Mouse (Mus musculus) gastrocnemius, adult 8-10 months (tissue): ENCODE measurements at regions not wholly inside any gene's neighbourhood (a gene's known extent, or its start where the extent isn't known, plus 50 kb on each side); places are given as distances from the start of the nearest gene placed in this dataset.

Experiments used
- DNase-seq, 2 experiments: peaks; one replicate each; pipeline ENCODE4 v3.0.0; 2022; ENCODE audit warnings: low spot score in 2 of 2

DNA sequence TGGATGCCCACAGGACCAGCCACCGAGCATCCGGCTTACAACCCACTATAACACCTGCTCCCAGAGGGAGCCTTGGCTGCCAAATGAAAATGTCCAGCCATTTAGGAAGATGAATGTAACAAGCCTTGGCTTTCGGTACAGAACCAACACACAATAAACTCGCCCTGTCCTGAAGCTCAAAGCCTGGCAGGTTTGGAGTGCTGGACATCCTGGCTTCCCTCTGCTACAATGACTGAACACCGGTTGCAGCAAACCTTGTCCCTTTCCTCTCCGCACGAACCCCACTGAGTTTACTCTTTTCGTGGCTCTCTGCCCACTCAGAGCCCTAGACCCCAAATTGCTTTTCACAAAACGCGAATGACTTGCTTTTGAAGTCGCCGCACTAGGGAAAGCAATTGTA is 441.9 kb downstream of the Glrx3 start:
- no peak for DNase-seq

DNA sequence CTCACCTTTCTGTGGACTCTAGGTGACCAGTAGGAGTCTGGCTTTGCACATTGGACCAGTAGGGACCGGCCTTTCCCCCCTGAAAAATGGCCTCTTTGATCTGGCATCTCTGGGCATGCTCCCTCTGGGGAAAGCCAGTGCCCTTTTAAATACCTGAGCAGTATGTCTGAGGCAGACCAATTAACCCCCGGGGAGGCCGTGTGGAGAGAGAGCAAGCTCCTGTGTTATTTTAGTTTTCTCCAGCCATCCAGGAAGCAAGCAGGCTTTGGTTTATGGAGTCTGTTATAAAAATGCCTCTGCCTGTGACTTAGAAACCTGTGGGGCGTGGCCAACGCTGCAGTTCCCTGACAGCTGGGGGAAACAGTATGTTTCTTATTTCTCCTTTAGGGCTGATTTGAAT is 445.5 kb downstream of the Glrx3 start:
- no peak for DNase-seq

DNA sequence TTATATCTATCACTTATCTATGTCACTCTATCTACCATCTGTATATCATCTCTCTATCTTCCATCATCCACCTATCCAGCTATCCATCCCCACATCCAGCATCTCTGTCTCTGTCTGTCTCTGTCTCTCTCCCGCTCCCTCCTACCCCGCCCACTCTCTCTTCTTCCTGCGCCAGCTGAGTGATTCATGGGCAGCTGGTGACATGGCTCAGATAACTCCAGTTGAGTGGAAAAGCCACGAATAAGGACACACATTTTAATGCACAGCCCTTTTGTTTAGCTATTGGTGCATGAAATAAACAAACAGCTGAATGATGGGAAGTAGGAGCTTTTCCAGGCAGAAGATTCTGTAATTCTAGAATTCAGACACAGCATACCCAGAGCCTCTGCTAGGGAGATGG is 446.3 kb downstream of the Glrx3 start:
- DNase-seq: no peak

DNA sequence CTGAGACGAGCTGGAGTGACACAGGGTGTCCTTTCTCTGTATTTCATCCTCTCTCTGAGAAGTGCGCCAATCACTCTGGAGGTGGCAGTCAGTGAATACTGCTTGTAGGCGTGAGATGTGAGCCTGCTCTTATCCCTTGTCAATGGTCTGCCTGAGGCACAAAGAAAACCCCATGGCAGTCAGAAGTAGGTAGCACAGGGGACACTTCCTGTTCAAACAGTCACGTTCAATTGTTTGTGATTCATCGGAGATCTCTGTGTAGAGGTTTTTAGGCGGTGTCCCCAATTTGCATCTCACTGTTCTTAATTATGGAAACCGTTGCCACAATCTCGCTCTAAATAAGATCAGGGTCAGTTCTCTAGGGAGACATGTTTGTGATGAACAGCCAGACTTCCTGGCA is 447.7 kb downstream of the Glrx3 start:
- DNase-seq: no peak

DNA sequence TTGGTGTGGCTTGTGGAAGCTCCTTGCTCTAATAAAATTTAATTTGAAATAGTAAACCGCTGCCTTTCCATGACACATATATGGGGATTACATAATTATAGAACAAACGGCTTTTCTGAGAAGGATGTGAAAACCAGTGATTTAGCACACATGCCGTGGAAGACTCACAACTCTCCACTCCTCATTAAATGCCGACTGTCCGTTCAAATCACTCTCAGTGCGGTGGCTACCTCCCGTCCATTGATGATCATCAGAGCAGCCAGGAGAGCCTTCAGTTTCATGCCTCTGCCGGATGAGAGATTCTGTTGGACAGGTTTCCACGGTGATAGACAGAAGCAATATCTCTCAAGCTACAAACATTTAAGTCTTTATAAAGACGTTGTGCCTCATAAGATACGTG is 451.3 kb downstream of the Glrx3 start:
- DNase-seq: no peak

DNA sequence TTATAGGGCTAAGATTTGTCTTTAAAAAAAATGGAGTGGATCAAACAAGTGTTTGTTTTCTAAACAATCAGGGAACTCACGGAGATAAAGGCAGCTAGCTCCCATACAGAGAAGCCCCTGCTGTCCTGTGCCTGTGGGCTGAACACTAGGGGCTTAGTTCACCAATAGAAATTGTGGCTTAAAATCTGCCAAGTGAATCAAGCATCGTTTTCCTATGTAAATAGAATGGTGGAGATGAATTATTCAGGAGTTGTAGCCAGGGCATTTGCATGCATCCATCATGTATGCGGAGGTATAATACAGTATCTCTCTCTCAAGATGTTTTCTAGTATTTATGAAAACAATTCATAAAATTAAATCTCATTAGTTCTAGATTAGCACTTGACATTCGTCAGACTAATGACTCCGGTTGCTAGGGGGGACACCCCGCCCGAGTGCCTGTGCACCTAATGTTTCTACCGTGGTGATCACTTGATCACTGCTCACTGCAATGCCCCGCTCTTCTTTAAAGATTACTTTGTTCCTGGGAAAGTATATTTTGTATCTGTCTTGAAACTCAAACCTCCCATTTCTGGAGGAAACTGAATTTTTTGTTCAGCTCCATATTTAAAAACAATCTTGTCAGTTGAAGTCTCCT is 469.1 kb downstream of the Glrx3 start:
- DNase-seq: no peak

DNA sequence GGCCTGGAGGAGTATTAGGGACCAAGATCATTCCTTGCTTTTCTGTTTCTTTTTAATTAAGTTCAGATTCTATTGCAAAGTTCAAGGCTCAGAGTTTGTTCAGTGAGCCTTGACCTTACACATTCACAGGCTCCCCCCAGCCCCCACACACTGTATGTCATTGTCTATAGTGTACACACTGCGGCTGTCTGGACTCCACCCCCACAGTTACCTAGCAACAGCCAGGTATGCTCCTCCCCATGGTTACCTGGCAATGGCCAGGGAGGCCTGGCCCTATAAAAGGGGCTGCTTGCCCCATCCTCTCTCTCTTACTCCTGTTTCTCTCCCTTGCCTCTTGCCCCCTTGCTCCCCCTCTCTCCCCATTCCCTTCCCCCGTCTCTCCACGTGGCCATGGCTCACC is 472.0 kb downstream of the Glrx3 start:
- no peak for DNase-seq

DNA sequence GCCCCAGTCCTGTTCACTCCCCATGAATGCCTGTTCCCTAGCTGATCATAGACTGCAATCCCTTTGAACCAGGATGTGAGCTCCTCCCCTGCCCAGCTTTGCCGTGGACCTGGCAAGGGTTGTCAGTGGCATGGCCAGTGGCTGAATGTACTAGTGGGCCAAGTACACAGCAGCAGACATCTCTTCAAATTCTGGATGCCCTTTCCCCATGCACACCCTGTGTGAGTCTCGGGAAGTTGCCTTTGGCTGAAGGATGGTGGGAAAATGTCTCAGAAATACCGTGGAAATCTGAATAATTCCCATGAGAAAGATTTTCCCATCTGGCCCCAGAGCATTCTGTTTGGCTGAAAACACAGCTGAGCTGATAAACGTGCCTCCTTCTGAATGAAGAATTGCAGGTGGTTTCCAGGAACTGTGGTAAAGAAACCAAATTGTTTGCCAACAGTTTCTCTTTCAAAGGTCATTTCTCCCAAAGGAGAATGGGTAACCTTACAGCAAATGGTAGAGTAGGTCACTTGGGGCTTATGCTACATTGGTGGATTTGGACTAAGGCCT is 476.2 kb downstream of the Glrx3 start:
- DNase-seq: no peak

DNA sequence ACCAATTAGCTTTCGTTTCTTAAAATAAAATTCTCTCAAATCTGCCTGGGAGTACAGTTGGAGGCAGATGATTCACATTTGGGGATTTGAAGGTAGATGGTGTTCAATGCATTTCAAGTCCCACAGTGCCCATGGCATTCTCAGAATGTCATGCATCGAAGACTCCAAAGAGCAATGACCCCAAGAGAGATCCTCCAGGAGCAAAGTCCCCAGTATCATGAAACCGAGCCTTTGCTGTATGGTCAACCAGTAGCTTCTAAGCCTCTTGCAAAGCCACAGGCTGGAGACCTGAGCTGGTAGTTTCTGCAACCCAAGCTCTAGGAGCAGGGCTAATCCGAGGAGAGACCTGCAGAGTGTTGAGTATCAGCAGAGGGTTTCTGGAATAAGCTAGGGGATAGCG is 477.1 kb downstream of the Glrx3 start:
- no peak for DNase-seq

DNA sequence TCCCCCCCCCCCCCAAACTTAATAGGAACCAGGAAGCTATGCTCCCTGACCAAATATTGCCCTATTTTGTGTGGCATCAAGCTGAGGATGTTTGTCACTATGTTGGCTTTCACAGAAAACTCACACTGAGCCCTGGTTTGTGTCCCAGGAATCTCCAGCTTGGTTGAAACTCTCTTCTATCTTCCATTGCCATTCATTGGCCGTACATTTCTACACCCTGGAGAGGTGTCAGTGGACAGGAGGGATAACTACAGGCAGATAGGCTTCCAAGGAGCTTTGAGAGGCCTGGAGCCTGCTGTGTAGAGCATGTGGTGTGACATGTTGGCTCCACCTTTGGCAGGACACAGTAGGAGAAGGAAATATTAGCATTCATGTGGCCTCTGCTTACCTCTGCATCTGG is 478.9 kb downstream of the Glrx3 start:
- DNase-seq: no peak

DNA sequence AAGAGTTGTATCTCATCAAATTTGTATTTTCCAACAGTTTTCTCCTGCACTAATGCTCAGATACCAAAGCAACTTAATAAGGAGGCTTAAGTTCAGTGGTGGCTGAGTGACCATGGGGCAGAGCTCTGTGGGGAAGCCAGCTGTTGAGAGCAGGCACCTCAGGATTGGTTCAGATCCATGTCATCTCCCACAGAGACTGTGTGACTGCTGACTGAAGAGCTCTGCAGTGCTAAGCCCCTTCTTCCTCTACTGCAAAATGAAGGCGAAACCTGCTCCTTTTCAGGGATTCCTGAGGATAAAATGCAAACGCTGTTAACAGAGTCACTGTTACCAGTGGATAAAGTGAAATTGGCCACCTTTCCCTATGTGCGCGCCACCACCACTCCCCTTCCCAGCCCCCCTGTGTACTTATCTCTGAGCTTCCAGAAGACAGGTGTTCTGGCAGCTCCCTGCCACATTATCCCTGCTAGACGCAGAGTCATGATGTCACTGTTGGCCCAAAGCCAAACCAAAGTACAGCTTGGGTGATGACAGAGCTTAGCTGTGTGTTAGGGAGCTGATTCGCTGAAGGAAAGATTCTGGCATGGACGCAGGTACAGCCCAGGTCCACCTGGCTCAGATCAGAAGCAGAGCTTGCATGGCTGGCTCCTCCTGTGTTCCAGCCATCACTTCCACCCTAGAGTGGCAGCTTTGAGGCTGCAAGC is 472.9 kb downstream of the Tcerg1l start:
- no peak for DNase-seq

DNA sequence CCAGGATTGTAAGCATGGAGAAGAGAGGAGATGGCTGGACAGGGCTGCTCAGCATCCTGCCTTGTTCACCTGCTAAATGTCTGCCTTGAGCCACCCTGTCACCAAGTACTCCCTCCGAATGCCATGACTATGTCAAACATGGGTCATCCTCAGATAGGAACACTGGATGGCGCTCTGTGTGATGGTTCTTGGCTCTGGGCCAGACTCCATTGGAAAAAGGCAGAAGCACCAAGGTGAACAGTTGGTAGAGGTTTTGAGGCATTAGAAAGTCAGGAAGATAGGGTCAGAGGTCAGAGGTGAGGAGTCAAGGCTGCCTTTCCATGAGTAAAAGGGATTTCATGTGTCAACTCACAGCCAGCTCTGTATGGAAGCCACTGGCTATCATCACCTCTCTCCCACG is 471.9 kb downstream of the Tcerg1l start:
- DNase-seq: no peak

DNA sequence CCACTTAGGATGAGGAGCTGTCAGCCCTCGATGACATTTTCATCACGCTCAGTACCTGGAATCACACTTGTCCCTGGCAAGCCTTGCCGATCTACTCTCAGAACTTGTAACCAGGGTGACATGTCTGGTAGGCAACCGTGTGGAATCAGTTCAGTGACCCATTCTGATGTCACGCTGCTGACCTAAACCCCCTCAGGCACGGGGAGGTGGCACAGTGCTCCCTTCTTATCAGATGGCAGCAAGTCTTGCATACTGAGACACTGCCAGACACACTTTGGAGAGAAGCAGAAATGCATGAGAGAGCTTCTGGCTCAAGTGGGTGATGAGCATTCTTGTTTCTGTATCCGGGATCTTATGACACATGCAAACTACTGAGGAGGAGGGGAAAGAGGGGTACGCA is 470.2 kb downstream of the Tcerg1l start:
- no peak for DNase-seq

DNA sequence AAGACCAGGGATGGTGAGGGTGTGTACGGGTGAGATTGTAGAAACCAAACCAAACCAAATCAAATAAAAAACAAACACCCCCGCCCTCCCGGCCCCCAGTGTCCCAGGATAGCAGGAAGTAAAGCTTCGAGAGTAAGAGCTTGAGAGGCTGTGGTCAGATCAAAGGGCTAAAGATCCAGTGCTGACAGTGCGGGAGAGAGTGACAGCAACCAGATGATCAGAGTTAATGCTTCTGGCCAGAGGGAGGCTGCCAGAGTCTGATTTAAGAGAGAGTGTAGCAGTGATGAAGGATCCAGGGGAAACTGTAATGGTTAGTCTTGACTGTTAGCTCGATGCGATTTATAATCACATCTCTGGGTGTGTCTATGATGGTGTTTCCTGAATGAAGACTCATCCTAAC is 467.3 kb downstream of the Tcerg1l start:
- no peak for DNase-seq

DNA sequence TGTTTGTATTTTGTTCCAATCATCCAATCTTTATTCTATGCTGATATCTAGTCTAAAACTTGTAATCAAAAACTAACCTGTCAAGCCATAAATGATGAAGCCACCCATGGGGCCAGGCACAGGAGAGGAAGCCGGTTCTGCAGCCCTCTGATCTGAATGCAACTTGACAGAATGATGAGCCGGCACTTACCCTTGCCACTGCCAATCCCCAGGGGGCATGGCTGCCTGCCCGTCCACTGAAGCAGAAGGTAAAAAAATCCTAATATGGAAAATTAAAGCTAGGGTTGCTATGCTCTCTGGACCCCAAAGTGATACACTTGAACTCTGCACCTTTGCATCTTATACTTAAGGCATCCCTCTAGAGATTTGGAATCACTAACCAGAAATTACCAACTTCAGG is 461.6 kb downstream of the Tcerg1l start:
- no peak for DNase-seq

DNA sequence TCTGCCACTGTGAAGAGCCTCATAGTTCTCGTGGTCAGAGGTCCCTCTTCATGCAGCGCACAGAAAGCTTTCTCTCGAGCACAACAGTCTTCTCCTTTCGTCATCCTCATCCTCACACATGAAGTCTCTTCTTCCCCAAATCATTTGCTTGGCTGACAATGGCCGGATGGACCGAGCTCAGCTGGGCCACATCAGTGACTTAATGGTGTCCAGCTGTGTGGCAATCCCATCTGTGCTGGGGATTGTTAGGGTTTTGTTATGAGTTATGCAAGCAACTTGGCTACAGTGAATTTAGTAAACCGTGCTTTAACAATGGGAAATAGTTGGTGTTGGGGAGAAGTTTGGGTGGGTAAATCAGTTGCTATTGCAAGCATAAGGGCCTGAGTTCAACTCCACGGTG is 458.4 kb downstream of the Tcerg1l start:
- no peak for DNase-seq

DNA sequence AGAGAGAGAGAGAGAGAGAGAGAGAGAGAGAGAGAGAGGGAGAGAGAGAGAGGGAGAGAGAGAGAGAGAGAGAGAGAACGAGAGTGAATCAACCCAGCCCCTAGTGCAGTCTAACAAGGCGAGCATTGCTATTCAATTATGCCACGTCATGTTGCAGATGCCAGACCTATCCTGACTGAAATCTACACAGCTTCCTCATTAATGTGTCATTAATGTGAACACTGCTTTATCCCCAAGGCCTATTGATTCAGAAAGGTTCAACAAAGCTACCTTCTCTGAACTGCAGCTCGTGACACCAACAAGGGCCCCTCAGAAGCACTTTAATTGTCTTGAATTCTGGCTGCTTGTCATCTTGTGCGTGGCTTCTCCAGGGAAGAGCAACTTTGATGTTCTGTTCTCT is 457.4 kb downstream of the Tcerg1l start:
- DNase-seq: no peak

DNA sequence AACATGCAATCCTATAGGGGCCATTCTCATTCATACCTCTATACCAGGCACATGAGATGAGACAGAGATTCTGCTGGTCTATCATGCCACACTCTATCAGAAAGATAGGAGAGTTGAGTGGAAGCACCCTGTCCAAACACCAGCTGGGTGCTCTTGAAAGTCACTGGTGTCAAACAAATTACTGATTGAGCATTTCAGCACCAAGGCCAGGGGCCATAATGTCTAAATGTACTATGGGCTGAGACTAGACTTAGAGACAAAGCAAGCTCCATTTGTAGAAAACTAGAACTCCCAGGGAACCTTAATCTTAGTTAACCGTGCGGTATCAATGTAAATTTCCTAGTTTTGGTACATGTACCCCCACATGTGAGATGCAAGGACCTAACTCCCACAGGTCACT is 452.5 kb downstream of the Tcerg1l start:
- no peak for DNase-seq

DNA sequence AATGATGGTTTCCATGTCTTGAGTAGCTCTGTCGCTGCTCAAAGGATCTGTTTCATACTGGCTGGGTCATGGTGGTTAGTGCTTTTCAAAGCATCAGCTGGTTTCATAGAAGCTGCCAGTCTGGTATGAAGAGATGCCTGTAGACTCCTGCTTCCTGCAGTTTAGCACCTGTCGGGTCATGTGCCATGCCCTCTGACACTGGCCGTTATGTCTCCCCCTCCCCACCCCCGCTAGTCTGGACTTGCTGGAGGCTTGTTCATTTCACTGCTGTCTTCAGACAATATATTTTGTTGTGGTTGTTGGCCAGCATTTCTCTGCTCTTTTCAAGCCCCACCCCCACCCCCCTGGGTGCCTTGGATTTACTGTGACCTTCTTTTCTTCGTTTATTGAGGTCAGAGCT is 450.1 kb downstream of the Tcerg1l start:
- DNase-seq: no peak

DNA sequence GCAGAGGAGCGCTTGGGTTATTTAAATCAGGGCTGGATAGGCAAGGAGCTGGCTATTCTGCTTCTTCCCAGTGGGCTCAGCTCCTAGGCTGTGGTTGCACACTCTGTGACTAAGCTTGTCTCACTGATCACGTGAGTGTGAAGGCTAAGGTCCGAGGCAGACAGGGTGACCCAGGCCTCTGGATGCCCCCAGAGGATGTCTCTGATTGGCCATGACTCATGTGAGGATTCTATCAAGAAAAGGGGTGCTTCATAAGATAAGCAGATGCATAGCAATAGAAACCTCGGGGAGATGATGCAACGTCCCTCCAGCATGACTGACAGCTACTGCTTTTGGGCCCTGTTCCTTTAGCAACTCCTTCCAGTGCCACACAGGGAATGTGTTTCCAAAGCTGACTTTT is 440.2 kb downstream of the Tcerg1l start:
- DNase-seq: no peak

DNA sequence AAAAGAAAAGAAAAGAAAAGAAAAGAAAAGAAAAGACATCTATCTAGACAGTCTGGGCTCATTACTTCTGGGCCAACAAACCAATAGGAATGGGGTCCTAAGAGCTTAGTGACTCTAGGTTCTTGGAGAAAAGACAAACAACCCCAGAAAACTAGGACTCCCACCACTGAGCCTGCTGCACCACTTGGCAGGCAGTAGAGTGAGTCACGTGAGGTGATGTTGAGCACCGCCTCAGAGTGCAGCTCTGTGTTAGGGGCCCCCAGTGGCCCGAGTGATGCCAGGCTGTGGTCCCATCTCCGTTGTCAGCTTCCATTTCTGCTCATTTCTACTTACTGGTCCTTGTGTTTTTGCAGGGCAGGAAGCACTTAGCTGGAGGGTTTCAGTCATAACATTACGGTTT is 439.7 kb downstream of the Tcerg1l start:
- no peak for DNase-seq

DNA sequence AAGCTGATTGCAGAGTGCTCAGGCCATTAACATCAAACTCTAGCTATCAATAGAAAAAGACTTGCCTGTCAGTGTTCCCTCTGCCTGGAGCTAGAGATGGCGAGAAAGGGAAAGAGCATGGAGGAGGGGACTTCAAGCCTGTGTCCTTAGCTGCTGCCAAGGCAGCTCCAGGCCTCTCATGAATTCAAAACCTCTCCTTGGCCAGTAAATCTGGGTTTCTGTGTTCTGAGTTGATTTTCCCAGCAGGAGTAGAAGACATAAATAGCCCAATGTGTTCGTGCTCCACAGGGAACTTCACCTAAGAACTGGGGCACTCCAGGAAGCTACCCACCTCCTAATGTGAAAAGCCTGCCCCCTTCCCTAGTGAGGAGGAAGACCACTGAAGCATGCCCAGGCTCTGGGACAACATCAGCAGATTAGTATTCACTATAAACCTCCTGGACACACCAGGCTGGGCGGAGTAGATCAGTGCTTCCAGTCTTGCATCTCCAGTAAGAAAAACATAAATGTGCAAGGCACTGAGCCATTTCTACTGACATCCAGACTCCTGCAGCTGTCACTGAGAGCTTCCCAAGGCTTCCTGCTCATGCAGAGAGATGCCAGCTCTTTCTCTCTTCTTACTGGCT is 433.9 kb downstream of the Tcerg1l start:
- no peak for DNase-seq

DNA sequence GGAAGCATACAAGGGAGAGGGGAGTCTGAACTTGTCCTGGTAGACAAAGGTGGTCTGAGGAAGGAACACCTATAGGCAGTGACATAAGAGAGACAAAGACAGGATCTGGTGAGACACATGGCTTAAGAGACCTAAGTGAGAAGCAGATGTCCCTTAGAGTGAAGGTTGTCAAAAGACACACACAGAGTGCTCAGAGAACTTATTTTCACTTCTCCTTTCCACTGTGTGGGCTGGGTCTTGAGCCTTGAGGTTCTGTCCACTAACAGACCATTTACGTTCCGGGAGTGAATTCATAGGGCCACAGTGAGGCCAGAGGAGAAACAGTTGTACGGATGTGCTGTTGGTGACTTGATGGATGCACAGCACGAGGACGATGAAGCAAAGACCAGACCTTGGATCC is 422.8 kb downstream of the Tcerg1l start:
- DNase-seq: no peak
